Mouse (Mus musculus) lung, adult 2 months (tissue): ENCODE data around the gene Gm49388.

Experiments used
- CTCF ChIP-seq: fragments of 200-500 bp; IDR thresholded peaks from 2 replicates; pipeline ENCODE4 v1.5.1; 2011; ENCODE audit warnings: mild to moderate bottlenecking, low read length, control low read depth; ENCODE audit not compliant: insufficient read depth
- POLR2A ChIP-seq: fragments of 200-500 bp; IDR thresholded peaks from 2 replicates; pipeline ENCODE4 v1.6.1; 2011; ENCODE audit warnings: low read depth, mild to moderate bottlenecking, control low read depth, low read length, borderline replicate concordance; ENCODE audit errors: extremely low read depth

GRCm38 (mm10) chr7:127759716-127760115 is 25.7 kb upstream of the Gm49388 start:
- TF ChIP-seq CTCF (no peak), POLR2A (no peak)
